Mouse (Mus musculus): Measurements from ENCODE around the gene Acad8.

Acad8 gene

DNA sequence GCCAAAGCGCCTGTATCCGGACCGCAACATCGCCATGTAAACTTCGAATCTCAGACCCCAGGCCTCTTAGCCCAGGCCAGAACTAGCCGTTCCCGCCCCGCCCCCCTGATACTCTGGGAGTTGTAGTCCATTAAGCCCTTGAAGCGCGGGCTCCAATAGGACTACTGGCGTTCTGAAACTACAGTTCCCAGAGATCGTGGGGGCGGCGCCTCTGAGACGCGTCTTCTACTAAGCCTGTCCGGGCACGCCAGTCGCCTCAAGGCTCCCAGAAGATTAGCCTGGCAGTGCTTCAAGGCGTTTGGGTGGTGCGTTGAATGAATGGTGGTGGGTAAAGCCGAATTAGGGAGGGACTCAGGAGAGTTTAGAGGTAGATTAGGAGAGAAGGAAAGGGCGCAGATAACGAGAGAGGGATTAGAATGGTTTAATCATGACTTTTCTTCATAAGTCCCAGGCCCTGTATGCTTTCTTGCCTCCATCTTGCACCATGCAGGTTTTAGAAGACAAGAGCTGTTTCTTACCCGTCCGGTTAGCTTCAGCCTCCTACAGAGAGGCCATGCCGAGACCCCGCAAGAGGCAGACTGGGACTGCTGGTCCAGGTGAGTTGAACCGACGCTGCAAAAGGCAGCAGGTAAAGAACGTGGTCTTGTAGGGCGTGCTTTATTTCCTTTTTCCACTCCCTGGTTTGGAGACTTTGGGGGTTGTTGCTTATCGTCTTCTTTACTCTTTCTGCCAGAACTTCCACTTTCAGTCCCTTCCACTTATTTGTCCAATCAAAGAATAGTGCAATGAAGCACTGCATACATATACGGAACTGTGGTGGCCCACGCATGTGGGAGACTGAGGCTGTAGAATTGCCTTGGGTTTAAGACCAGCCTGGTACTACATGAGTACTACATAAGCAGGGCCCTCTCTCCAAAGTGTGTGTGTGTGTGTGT, at the start of gene Acad8, which contains the start of gene Thyn1:
Acad8 (minus strand) TSS at position 106 of the 935 bp plus-strand sequence.
Thyn1 (plus strand) TSS at position 250 of the 935 bp plus-strand sequence.
- DNase-seq: peak; percentile 99

- DNase-seq: no peak
Observed at GRCm38 (mm10) chr9:27043892-27044291, 44.5 kb upstream of the Acad8 start.

DNA sequence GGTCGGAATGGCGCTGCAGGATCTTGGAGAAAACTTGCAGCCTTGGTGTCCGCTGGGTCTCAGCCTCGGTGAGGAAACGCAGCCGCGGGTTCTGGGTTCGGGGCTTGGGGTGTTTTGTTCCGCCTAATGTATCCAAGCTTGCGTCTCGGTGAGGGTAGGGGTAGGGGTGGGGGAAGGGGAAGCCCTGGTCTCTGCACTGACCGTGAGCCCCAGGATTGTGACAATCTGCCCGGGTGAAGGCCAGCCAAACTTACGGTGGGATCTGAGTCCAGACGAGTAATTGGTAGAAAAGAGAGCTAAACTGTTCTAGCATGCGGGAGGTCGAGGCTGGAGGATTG, 31.4 kb upstream of the Acad8 start:
- no peak for DNase-seq

DNA sequence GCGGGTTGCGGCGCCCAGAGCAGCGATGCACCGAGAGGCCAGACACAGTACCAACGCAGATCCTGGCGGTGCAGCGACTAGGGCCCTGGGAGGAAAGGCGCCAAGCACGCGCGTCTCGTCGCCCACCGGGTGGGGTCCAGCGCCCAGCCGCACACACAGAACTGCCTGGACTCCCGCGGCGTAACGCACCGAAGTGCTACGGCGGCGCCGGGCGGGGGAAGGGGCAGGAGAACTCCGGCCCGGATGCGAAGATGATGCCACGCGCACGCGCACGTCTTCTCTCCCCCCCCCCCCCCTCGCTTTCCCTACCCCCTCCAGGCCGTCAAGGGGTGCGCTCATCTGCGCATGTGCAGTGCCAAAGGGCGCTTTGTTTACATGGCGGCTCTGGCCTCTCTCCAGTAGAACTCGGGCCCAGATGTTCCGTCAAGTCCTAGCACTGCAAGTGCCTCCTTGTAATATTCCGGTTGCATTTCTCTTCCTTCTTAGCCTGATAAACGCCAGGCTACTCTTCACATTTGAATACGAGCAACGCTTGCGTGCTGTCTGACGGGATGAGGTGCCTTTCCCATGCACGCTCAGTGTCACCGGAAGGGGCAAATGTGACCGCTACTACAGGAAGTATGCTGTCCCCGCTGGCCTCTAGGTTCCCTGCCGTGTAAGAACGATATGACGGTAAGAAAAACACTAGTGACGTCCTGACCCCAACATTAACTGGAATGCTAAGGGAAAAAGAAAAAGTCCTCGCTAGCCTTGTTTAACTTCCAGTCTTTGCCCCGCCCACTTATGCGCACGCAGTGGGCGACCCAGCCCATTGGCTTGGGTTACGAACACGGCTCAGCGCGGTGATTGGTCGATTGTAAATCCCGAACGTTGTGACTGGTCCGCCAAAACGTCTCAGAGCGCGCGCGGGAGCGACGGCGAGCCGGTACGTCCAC, 30.7 kb upstream of the Acad8 start, which contains the start of the genes Vps26b and Ncapd3:
Vps26b (minus strand) TSS at position 238 of the 935 bp plus-strand sequence.
Ncapd3 (plus strand) TSS at position 348 of the 935 bp plus-strand sequence.
- DNase-seq: peak; percentile 98

GRCm38 (mm10) chr9:27029022-27029827, 29.9 kb upstream of the Acad8 start:
- DNase-seq: peak; percentile 57

- no peak for DNase-seq
Observed at GRCm38 (mm10) chr9:27026708-27027107, 27.3 kb upstream of the Acad8 start.

DNA sequence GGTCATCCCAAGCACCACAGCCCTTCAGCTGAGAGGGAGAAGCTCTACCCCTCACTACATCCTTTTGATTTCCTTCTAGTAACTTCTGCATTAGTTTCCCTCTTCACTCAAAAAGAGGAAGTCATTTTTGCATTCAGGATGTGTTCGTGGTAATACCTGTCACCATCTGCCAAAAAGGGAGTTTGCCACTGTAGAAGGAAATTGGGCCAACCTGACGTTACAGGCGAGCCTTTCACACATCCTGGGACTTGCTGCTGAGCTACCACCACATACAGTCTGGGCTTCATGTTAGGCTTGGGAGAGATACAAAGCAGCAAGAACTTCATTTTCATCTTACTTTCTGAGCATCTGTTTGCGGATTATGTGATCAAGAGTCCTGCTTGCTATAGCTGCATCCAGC, 24.3 kb upstream of the Acad8 start:
- no peak for DNase-seq

- DNase-seq: no peak
Observed at GRCm38 (mm10) chr9:27018961-27019360, 19.6 kb upstream of the Acad8 start.

GRCm38 (mm10) chr9:27011572-27011971, 12.2 kb upstream of the Acad8 start:
- no peak for DNase-seq

- no peak for DNase-seq
Observed at GRCm38 (mm10) chr9:27009231-27009630, 9.9 kb upstream of the Acad8 start.

GRCm38 (mm10) chr9:27006866-27007265, 7.5 kb upstream of the Acad8 start:
- DNase-seq: no peak

GRCm38 (mm10) chr9:27005933-27006332, 6.6 kb upstream of the Acad8 start:
- DNase-seq: no peak

GRCm38 (mm10) chr9:27005231-27005630, 5.9 kb upstream of the Acad8 start:
- DNase-seq: no peak

DNA sequence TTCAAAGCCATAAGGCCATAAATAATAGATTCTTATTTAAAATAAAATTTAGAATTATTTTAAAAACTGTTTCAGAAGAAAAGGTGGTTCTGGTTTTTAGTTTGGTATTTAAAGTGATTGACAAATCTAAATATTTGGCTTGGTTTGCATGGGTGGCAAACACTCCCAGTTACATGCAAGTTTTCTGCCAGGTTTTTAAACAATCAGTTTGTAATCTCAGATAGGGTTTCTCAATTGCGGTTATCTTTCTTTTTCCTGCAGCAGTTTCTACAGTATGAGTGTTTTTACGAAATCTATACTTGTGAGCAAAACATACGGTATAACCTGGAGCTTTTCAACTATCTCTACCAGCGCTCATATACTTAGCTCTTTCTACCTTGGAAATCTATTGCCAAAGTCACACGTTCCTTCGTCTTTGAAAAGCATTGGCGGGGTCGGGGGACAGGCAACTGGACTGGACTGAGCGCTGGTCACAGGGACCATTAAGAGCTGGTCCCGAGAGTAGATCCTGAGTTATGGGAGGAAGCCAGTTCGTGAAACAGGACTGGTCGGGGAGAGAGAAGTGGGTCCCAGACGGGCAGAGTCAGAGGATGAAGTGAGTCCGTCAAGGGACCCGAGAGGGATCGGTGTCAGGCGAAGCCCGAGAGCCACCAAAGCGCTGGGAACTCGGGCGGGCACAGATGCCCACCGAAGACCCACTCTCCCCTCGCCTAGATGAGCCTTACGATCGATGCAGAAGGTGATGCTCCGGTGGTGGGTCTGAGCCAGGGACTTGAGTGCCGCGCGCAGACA, 501 bp downstream of the Acad8 start:
- no peak for DNase-seq

- no peak for DNase-seq
Observed at GRCm38 (mm10) chr9:26997501-26997900, 1.9 kb downstream of the Acad8 start.

- DNase-seq: no peak
Observed at GRCm38 (mm10) chr9:26997062-26997461, 2.3 kb downstream of the Acad8 start.

GRCm38 (mm10) chr9:26993900-26994299, 5.5 kb downstream of the Acad8 start:
- no peak for DNase-seq

GRCm38 (mm10) chr9:26993118-26993517, 6.2 kb downstream of the Acad8 start:
- no peak for DNase-seq

DNA sequence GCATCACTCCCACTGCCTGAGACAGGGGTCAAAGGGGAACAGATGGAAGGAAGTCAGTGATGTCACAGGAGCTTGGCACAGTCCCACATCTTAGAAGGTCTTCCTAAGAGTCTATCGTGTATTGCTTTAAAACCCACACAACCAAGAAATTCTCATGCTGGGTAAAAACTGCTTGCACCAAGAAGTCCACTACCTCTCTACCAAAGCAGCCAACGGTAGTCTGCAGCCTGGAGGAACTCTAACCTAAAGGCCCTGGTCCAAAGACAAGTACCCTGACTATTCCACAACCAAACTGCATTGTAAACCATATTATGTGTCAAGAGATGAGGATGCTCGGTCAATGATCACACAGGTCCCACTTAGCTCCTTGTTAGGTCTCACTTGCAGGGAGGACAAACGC, 9.2 kb downstream of the Acad8 start:
- DNase-seq: no peak

- no peak for DNase-seq
Observed at GRCm38 (mm10) chr9:26985668-26986277, 13.6 kb downstream of the Acad8 start.

DNA sequence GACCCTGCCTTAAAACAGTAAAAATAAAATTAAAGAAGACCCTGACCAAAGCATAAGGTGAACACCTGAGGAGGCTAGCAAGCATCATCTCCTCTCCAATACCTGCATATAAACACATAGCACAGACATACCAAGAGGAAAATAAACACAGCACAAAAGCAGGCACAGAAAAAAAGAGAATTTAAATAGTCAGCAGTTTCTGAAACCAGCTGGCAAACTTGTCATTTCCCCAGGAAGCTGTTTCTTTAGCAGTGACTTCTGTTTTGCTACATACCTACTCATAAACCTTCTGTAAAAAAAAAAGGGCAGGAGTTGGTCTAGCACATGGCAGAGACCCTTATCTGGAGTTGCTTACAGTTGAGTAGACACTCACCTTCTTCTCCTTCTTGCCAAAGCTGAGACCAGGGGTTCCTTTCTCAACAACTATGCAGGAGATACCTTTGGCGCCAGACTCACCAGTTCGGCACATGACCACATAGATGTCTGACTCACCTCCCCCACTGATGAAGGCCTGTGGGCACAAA, 14.2 kb downstream of the Acad8 start:
- no peak for DNase-seq
